Mouse (Mus musculus): Measurements from ENCODE around the gene Ahctf1. TPM values are rescaled to one million over a fixed set of nuclear protein-coding genes. Genes with fewer than 3 reads are reported as not detected.
"Not testable (repeated sequence)": the region's sequence is repeated elsewhere in the genome, so short reads cannot be mapped to it uniquely, and the experiment has no call there.

Ahctf1 gene
- polyA plus RNA-seq, 1 experiment from 2014 or later = 24.0 TPM

DNA sequence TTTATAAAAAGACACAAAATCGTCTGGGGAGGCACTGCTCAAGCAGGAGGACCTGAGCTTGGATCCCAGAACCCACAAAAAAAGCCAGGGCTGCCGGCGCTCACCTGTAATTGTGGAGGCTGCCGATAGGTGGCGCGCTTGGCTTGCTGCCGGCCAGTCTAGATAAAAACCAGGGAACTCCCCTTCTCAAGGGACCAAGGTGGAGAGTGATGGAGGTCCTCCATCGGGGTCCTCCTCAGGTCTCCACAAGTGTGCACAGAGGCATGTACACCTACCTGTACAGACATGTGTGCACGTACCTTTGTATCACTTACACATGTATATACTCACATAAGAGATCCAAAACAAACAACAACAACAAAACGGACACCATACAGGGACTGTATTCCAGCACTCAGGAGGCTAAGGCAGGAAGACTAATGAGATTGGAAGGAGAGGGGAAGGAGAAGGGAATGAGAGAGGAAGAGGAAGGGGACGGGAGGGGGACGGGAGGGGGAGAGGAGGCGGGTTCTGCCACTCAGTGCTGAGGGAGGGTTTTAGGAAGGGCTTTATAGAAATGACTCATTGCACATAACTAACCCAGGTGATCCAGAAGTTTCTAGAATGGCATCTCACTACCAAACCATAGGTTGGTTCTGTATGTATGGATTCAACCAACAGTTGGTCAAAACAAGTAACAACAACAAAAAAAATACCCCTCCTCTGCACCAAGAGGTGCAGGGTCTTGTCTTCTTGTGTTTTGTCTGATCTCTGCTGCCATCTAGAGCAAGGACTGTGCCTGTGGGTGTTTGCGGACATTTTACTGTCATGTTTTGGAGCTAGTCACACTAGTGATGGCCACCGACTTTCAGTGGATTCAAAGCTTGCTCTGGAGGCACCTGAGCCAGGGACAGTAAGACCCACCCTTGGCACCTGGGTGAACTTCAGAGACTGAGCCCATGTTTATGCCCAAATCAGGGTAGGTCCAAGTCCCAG lies 68.7 kb downstream of the Ahctf1 start:
- Histone ChIP-seq H3K4me3 (no peak overlapping the region), H3K9ac (no peak overlapping the region), H3K9me3 (replicated peaks) (no peaks in the 10 kb centered on the region), H3K27me3 (no peaks in the 10 kb centered on the region), H3K4me2 (no peak overlapping the region), H3K4me1 (no peaks in the 10 kb centered on the region), H3K27ac (no peak overlapping the region), H3K36me3 (ENCODE audit: poor library complexity, severe bottlenecking) (no peaks in the 10 kb centered on the region)
- ATAC-seq = no peak
- 40% methylated on average over 15 of the region's 15 CpGs for WGBS

DNA sequence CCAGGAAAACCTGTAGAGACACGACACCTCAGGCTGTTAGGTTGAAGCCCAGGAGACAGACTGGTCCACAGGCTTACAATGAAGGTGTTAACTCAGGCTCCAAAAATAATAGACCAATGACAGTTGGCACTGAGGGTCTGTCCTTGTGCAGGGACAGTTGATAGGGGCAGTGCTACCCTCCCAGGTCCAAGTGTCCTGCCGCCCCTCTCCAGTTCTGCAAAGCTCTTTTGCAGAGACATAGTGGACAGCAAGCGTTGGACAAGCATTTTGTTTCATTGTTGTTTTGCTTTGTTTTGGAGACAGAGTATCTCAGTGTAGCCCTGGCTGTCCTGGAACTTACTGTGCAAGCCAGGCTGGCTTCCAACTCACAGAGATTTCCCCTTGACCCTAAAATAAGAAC lies 72.1 kb downstream of the Ahctf1 start:
- Histone ChIP-seq H3K4me1 (no peaks in the 10 kb centered on the region), H3K36me3 (ENCODE audit: poor library complexity, severe bottlenecking) (no peaks in the 10 kb centered on the region), H3K27me3 (no peaks in the 10 kb centered on the region), H3K27ac (no peak overlapping the region), H3K9ac (no peak overlapping the region), H3K4me2 (no peak overlapping the region), H3K4me3 (no peak overlapping the region), H3K9me3 (replicated peaks) (no peaks in the 10 kb centered on the region)
- no peak for ATAC-seq
- 98% methylated on average over 3 of the region's 3 CpGs for WGBS

- Histone ChIP-seq H3K4me3 (no peak overlapping the region), H3K9me3 (replicated peaks) (no peaks in the 10 kb centered on the region), H3K27ac (no peak overlapping the region), H3K9ac (no peak overlapping the region), H3K4me1 (no peaks in the 10 kb centered on the region), H3K4me2 (no peak overlapping the region), H3K27me3 (no peaks in the 10 kb centered on the region), H3K36me3 (ENCODE audit: poor library complexity, severe bottlenecking) (no peaks in the 10 kb centered on the region)
- ATAC-seq = no peak
- WGBS = 92% methylated on average over 10 of the region's 10 CpGs
These were observed 74.8 kb downstream of the Ahctf1 start for GRCm38 (mm10) chr1:179728661-179729060.

DNA sequence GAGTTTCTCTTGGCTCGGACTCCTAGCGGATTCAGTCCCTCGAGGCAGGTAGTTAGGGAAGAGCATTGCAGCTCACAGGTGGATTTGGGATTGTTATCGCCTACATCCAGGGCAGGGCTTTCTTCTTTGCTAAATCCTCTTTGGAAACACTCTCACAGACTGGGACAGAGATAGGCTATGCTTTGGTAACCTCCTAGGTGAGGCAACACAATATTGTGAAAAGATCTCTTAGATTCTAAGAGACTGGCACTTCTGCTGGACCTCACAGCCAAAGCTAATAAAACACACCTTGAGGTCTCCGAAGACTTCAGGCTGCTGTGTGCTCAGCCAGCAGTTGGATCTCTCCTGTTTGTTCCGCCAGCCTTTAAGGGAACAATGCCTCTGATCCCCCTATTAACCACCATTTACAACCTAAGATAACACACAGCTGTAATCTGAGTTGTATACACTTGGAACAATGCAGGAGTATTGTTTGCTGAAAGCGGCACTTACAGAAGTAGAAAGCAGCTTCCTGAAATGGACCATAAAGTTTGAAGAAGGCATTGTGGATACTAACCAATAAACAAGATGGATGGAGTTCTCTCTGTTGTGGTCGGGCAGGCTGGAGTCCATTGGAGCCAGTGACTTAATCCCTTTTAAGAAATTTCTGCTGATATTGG lies 80.5 kb downstream of the Ahctf1 start:
- 77% methylated on average over 8 of the region's 8 CpGs for WGBS
- Histone ChIP-seq H3K36me3 (ENCODE audit: poor library complexity, severe bottlenecking) (no peaks in the 10 kb centered on the region), H3K9me3 (replicated peaks) (no peaks in the 10 kb centered on the region), H3K9ac (no peak overlapping the region), H3K27ac (no peak overlapping the region), H3K4me2 (no peak overlapping the region), H3K4me3 (no peak overlapping the region), H3K27me3 (no peaks in the 10 kb centered on the region), H3K4me1 (no peaks in the 10 kb centered on the region)
- ATAC-seq = no peak

DNA sequence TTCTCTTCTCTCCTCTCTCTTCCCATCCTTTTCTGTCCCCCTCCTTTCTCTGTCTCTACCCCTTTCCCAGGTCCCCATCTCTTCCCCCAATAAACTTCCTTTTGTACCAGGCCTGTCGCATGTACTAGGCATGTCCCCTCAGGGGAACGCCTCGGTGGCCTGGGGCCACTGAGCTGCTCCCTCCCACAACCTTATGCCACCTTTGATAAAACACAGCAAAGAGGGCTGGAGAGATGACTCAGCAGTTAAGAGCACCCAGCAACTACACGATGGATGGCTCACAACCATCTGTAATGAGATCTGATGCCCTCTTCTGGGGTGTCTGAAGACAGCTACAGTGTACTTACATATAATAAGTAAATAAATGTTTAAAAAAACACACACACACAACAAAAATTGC lies 87.7 kb downstream of the Ahctf1 start:
- no peaks in the 10 kb centered on the region for H3K27me3 ChIP-seq
- H3K9ac ChIP-seq = no peak overlapping the region
- H3K4me2 ChIP-seq = no peak overlapping the region
- H3K4me1 ChIP-seq = no peaks in the 10 kb centered on the region
- no peak for ATAC-seq
- H3K36me3 ChIP-seq (ENCODE audit: poor library complexity, severe bottlenecking) = no peaks in the 10 kb centered on the region
- 94% methylated on average over 4 of the region's 4 CpGs for WGBS
- peaks cover 6% of the 10 kb centered on the region; the same call in 1 of the 2 replicates for H3K9me3 ChIP-seq (replicated peaks)
- H3K27ac ChIP-seq = no peak overlapping the region
- no peak overlapping the region for H3K4me3 ChIP-seq

GRCm38 (mm10) chr1:179715289-179715688 lies 88.2 kb downstream of the Ahctf1 start:
- not testable (repeated sequence) for H3K9ac ChIP-seq; H3K9me3 ChIP-seq (replicated peaks); H3K27ac ChIP-seq; H3K36me3 ChIP-seq (ENCODE audit: poor library complexity, severe bottlenecking); H3K4me1 ChIP-seq; H3K27me3 ChIP-seq; H3K4me3 ChIP-seq; H3K4me2 ChIP-seq; ATAC-seq
- WGBS = 88% methylated on average over 4 of the region's 4 CpGs

GRCm38 (mm10) chr1:179713367-179713766 lies 90.1 kb downstream of the Ahctf1 start:
- Histone ChIP-seq H3K27ac (no peak overlapping the region), H3K9me3 (replicated peaks) (peaks cover 6% of the 10 kb centered on the region; the same call in 1 of the 2 replicates), H3K36me3 (ENCODE audit: poor library complexity, severe bottlenecking) (no peaks in the 10 kb centered on the region), H3K4me2 (no peak overlapping the region), H3K4me1 (no peaks in the 10 kb centered on the region), H3K27me3 (no peaks in the 10 kb centered on the region), H3K4me3 (no peak overlapping the region), H3K9ac (no peak overlapping the region)
- 91% methylated on average over 3 of the region's 3 CpGs for WGBS
- ATAC-seq = no peak

DNA sequence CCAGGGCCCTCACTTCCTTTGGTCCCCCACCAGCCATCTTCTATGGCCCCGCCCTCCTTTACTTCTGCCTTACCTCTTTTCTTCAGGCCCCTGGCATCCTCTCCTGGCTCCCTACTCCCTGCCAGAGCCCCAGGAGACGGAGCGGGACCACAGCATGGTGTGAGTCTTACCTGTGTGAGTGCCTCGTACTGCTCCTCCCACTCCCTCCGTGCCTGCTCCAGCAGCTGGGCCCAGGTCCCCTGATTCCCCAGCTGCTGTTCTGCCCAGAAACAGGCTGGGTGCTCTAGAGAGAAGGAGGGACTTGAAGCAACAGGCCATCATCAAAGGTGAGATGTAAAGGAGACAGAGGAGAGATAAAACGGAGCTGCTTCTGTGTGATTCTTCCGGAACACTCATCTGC lies 90.8 kb downstream of the Ahctf1 start:
- Histone ChIP-seq H3K27ac (no peak overlapping the region), H3K9me3 (replicated peaks) (peaks cover 6% of the 10 kb centered on the region; the same call in 1 of the 2 replicates), H3K4me2 (no peak overlapping the region), H3K27me3 (no peaks in the 10 kb centered on the region), H3K36me3 (ENCODE audit: poor library complexity, severe bottlenecking) (no peaks in the 10 kb centered on the region), H3K4me3 (no peak overlapping the region), H3K9ac (no peak overlapping the region), H3K4me1 (no peaks in the 10 kb centered on the region)
- no peak for ATAC-seq
- WGBS = 86% methylated on average over 7 of the region's 7 CpGs

DNA sequence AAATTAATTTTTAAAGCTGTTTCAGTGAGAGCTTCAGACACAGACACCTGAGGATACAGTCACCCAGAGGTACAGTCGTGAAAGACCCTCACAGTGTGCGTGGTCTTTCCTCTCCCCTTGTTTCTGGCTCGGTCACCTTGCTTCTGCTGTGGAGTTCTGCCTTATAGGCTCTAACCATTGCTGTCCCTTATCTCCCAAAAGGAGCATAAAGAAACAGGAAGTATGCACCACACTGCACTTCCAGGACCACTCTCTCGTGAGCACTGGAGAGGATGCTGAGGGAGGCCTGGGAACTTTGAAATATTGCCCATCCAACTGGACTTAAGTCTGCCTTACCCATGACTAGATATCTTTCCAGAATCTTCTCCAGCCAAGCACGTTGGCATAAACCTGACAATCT lies 92.7 kb downstream of the Ahctf1 start:
- no peak for ATAC-seq
- no peaks in the 10 kb centered on the region for H3K36me3 ChIP-seq (ENCODE audit: poor library complexity, severe bottlenecking)
- 87% methylated on average over 5 of the region's 5 CpGs for WGBS

DNA sequence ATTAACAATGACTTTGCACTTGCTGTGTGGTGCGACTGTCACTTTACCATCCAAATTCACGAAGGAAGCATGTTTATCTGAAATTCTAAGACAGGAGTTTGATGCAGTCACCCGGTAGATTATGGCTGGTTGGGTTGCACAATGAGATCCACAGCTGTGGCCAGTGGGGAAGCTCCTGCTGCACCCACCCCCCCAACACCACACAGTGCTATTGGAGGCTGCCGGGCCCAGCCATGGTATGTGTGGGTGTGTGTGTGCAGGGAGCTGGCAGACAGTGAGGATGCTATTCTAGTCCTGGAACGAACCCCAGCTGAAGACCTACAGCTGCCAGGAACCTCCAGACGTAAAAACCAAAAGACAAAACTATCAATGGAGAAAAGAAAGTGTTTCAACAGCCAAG lies 94.1 kb downstream of the Ahctf1 start:
- Histone ChIP-seq H3K4me1 (no peaks in the 10 kb centered on the region), H3K27me3 (no peaks in the 10 kb centered on the region), H3K9ac (no peak overlapping the region), H3K27ac (no peak overlapping the region), H3K4me3 (no peak overlapping the region), H3K4me2 (no peak overlapping the region), H3K9me3 (replicated peaks) (0 out of 2 replicates have a peak, but pooled peaks cover 2% of the 10 kb centered on the region), H3K36me3 (ENCODE audit: poor library complexity, severe bottlenecking) (no peaks in the 10 kb centered on the region)
- ATAC-seq = no peak
- WGBS = 88% methylated on average over 6 of the region's 6 CpGs

More for the DNA sequence above, 92.7 kb downstream of the Ahctf1 start:
- no peak overlapping the region for H3K4me2 ChIP-seq
- no peak overlapping the region for H3K4me3 ChIP-seq
- no peak overlapping the region for H3K27ac ChIP-seq
- no peak overlapping the region for H3K9ac ChIP-seq
- no peaks in the 10 kb centered on the region for H3K27me3 ChIP-seq
- no peaks in the 10 kb centered on the region for H3K4me1 ChIP-seq
- peaks cover 6% of the 10 kb centered on the region; the same call in 1 of the 2 replicates for H3K9me3 ChIP-seq (replicated peaks)

- Histone ChIP-seq H3K36me3 (ENCODE audit: poor library complexity, severe bottlenecking) (no peaks in the 10 kb centered on the region), H3K4me3 (no peak overlapping the region), H3K27me3 (no peaks in the 10 kb centered on the region), H3K27ac (no peak overlapping the region), H3K9ac (no peak overlapping the region), H3K4me1 (no peaks in the 10 kb centered on the region), H3K4me2 (no peak overlapping the region), H3K9me3 (replicated peaks) (no peaks in the 10 kb centered on the region)
- WGBS = 88% methylated on average over 6 of the region's 6 CpGs
- ATAC-seq = no peak
These were observed 98.3 kb downstream of the Ahctf1 start for GRCm38 (mm10) chr1:179705154-179705553.

DNA sequence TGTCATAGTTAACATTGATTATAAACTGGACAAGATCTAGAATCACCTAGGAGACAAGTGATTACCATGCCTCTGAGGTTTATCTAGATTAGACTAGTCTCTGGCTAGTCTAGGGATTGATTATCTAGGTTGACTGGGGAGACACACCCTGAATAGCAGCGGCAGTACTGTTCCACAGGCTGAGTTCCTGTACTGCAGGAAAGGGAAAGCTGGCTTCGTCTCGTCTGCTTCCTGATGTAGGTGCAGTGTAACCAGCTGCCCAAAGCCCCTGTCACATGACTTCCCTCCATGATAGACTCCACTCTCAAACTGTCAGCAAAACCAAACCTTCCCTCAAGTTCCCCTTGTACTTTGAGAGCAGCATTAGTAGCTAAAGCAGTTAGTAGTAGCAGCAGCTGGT lies 99.3 kb downstream of the Ahctf1 start:
- 92% methylated on average over 3 of the region's 3 CpGs for WGBS
- no peak overlapping the region for H3K9ac ChIP-seq
- no peaks in the 10 kb centered on the region for H3K9me3 ChIP-seq (replicated peaks)
- no peak overlapping the region for H3K27ac ChIP-seq
- H3K4me1 ChIP-seq = no peaks in the 10 kb centered on the region
- no peak for ATAC-seq
- no peak overlapping the region for H3K4me2 ChIP-seq
- H3K36me3 ChIP-seq (ENCODE audit: poor library complexity, severe bottlenecking) = no peaks in the 10 kb centered on the region
- H3K4me3 ChIP-seq = no peak overlapping the region
- H3K27me3 ChIP-seq = no peaks in the 10 kb centered on the region

Data from forebrain, embryonic 13.5 days (tissue).